Mouse (Mus musculus) limb, embryonic 12.5 days (tissue): ENCODE measurements around the gene Ap4b1. TPM values are rescaled to one million over a fixed set of nuclear protein-coding genes. Genes with fewer than 3 reads are reported as not detected.
"Not testable (repeated sequence)": the region's sequence is repeated elsewhere in the genome, so short reads cannot be mapped to it uniquely, and the experiment has no call there.

Source experiments
- ATAC-seq: fragments of 200-750 bp; cut with Nextera tagmentation; 2 replicates; pipeline ENCODE4 v1.8.0; 2017; ENCODE audit warnings: low read depth, moderate TSS enrichment; ENCODE audit not compliant: insufficient number of reproducible peaks, insufficient read depth, low FRiP score, low TSS enrichment
- H3K27ac ChIP-seq: fragments of 300-500 bp; sonication (generic); 2 replicates; pipeline ENCODE4 v1.5.1; 2016; ENCODE audit warnings: mild to moderate bottlenecking, moderate library complexity
- H3K27me3 ChIP-seq: fragments of 300-500 bp; sonication (generic); 2 replicates; pipeline ENCODE4 v1.6.1; 2016; ENCODE audit warnings: mild to moderate bottlenecking, moderate library complexity
- H3K36me3 ChIP-seq: fragments of 300-500 bp; sonication (generic); 2 replicates; pipeline ENCODE4 v1.6.1; 2016; ENCODE audit warnings: mild to moderate bottlenecking, moderate library complexity
- H3K4me1 ChIP-seq: fragments of 300-500 bp; sonication (generic); replicated peaks from 2 replicates; pipeline ENCODE4 v1.6.1; 2016
- H3K4me2 ChIP-seq: fragments of 300-500 bp; sonication (generic); 2 replicates; pipeline ENCODE4 v1.6.1; 2016; ENCODE audit warnings: mild to moderate bottlenecking, moderate library complexity
- H3K4me3 ChIP-seq: fragments of 300-500 bp; sonication (generic); replicated peaks from 2 replicates; pipeline ENCODE4 v1.5.1; 2016; ENCODE audit warnings: mild to moderate bottlenecking
- H3K9ac ChIP-seq: fragments of 300-500 bp; sonication (generic); replicated peaks from 2 replicates; pipeline ENCODE4 v1.6.1; 2016; ENCODE audit warnings: mild to moderate bottlenecking, moderate library complexity
- H3K9me3 ChIP-seq: fragments of 300-500 bp; sonication (generic); 2 replicates; pipeline ENCODE4 v1.6.1; 2016; ENCODE audit warnings: mild to moderate bottlenecking, moderate library complexity
- WGBS: fragments of 180-500 bp; shearing (Covaris S2); methylation state at CpG from one replicate; pipeline ENCODE4 v1.1.7; 2016; 5-methylcytosine and 5-hydroxymethylcytosine counted together
- polyA plus RNA-seq: library from polyadenylated mRNA; unstranded; fragments of >200 nt; fragmentation: Nextera tagmentation; extraction: Ambion mirVana; gene quantifications from 2 replicates; pipeline ENCODE4 v1.2.1, GENCODE M21; 2016

Ap4b1 gene
- polyA plus RNA-seq, 1 experiment from 2014 or later = 21.6 TPM

DNA sequence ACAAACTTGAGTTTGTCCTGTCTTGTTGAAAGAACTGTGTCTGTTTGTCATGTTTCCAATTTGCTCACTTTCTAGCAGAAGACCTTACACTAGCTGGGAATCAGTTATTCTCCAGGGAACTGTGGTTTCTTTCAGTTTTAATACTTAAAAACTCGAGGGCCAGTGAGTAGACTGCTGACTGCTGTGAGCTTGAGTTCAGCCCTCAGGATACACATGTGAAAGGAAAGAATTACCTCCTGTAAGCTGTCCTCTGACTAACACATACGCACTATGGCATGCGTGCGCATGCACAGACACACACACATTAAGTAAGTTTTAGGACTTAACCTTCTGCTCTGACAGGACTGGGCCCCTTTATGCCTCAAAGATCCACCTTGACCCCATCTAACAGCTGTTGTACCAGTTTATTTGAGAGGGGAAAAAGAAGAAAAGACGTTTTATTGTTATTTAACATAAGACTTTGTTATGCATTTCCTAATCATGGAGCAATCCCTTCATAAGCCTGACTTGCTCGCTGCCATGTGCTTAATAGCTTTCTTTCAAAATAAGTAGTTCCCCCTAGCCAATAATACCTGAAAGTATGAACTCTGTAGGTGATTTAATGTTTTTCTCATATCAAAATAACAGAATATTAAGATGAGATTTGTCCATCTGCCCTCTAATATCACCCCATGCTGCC, 26.1 kb downstream of the Ap4b1 start:
- no peak for ATAC-seq
- H3K9ac ChIP-seq = no peak overlapping the region
- 75% methylated on average over 6 of the region's 6 CpGs for WGBS

DNA sequence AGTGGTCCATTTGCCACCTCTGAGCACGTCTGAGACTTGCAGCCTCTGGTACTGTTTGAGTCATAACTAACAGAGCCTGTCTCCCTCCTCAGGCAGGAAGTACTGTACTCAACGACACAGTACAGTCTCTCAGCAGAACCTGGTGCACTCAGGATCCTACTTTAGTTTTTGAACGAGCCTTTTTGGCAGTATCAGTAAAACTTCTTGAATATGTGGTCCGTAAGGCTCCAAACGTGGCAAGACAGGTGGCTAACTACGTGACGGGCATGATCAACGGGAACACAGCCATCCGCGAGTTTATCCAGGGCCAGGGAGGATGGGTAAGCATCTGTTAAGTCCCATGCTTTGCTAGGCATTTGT, 26.6 kb downstream of the Ap4b1 start:
- Histone ChIP-seq H3K4me3 (no peak overlapping the region), H3K9me3 (no peaks in the 10 kb centered on the region), H3K27ac (no peak overlapping the region), H3K4me1 (no peaks in the 10 kb centered on the region), H3K27me3 (no peaks in the 10 kb centered on the region), H3K36me3 (no peaks in the 10 kb centered on the region), H3K9ac (no peak overlapping the region), H3K4me2 (no peak overlapping the region)
- WGBS = 76% methylated on average over 10 of the region's 10 CpGs
- no peak for ATAC-seq

More for the DNA sequence above, 26.1 kb downstream of the Ap4b1 start:
- Histone ChIP-seq H3K4me2 (no peak overlapping the region), H3K4me3 (no peak overlapping the region), H3K9me3 (no peaks in the 10 kb centered on the region), H3K4me1 (no peaks in the 10 kb centered on the region), H3K36me3 (no peaks in the 10 kb centered on the region), H3K27ac (no peak overlapping the region), H3K27me3 (no peaks in the 10 kb centered on the region)

DNA sequence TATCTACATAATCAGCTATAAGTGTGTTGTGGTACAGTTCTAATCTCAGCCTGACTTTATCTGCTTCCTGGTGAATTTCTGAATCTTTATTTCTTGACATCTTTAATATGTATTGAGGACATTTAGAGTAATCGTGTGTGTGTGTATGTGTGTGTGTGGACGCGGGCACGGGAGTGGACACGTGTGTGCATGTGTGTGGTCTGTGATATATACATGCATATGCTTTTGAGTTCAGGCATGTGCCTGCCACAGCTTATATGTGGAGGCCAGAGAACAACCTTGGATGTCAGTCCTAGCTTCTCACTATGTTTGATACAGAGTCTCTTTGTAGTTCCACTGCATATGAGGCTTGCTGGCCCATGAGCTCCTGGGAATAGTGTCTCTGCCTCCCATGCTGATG, 27.1 kb downstream of the Ap4b1 start:
- H3K27ac ChIP-seq = no peak overlapping the region
- no peak overlapping the region for H3K4me3 ChIP-seq
- WGBS = 99% methylated on average over 5 of the region's 5 CpGs
- no peaks in the 10 kb centered on the region for H3K9me3 ChIP-seq
- no peaks in the 10 kb centered on the region for H3K4me1 ChIP-seq
- no peak overlapping the region for H3K4me2 ChIP-seq
- no peaks in the 10 kb centered on the region for H3K36me3 ChIP-seq
- no peak overlapping the region for H3K9ac ChIP-seq
- no peaks in the 10 kb centered on the region for H3K27me3 ChIP-seq
- no peak for ATAC-seq

DNA sequence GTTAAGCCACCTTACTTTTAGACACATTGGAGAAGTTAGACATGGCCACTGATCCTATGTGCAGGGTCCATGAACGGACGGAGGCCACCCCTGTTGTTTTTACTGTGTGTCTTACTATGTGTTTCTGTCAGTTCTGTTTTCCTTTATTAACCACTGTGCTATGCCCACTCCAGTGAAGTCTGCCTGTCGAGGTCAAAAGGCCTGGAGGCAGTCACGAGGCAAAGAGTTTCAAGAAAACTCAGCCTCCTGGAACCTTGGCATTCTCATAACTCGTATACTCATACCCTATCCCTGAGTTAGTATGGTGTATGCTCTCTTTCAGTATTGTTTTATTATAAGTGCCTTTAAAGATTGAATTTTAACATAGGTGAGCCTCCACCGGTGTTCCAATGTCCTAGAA, 30.4 kb downstream of the Ap4b1 start:
- Histone ChIP-seq H3K9ac (no peak overlapping the region), H3K4me1 (no peaks in the 10 kb centered on the region), H3K9me3 (peaks cover 6% of the 10 kb centered on the region; the same call in 1 of the 2 replicates), H3K27me3 (no peaks in the 10 kb centered on the region), H3K27ac (no peak overlapping the region), H3K4me2 (no peak overlapping the region), H3K4me3 (no peak overlapping the region), H3K36me3 (no peaks in the 10 kb centered on the region)
- ATAC-seq = no peak
- WGBS = 90% methylated on average over 6 of the region's 6 CpGs

DNA sequence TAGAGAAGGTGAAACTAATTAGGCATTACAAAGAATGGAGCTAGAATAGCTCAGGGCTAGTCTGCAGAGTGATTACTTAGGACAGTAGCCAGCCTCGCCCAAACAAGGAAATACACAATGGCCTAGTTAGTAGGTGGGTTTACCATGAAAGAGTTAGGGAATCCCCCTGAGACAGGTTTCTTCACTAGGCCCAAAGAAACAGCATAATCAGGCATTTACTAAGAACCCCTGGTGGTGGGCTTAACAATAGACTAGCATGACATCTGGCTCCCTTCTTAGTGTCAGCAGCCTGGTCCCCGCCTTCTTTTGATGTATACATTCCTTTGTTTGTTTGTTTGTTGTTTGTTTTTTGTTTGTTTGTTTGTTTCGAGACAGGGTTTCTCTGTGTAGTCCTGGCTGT, 30.9 kb downstream of the Ap4b1 start:
- not testable (repeated sequence) for H3K9me3 ChIP-seq, H3K27me3 ChIP-seq, H3K4me3 ChIP-seq, ATAC-seq, H3K27ac ChIP-seq, H3K9ac ChIP-seq, H3K4me2 ChIP-seq, H3K36me3 ChIP-seq, H3K4me1 ChIP-seq
- 85% methylated on average over 3 of the region's 3 CpGs for WGBS

DNA sequence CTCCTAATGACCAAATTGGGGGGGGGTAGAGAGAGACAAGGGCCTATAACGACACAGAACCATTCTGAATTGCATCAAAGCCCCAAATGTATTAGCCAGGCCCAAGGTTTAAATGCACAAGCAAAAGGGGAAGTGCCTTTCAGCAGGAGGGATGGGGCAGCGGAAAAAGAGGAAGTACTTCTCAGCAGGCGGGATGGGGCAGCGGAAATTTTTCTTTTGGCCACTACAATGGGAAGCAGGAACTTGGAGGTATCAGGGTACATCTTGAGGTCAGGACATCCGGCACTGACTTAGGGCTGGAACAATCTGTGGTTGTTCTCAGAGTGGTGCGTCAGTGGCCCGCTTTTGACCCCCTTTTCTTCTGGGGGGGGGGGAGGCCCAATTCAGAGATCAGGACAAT, 31.6 kb downstream of the Ap4b1 start:
- H3K36me3 ChIP-seq, H3K4me3 ChIP-seq, H3K9me3 ChIP-seq, H3K27ac ChIP-seq, H3K4me2 ChIP-seq, H3K4me1 ChIP-seq, H3K9ac ChIP-seq, H3K27me3 ChIP-seq, ATAC-seq: not testable (repeated sequence)
- 93% methylated on average over 7 of the region's 7 CpGs for WGBS

DNA sequence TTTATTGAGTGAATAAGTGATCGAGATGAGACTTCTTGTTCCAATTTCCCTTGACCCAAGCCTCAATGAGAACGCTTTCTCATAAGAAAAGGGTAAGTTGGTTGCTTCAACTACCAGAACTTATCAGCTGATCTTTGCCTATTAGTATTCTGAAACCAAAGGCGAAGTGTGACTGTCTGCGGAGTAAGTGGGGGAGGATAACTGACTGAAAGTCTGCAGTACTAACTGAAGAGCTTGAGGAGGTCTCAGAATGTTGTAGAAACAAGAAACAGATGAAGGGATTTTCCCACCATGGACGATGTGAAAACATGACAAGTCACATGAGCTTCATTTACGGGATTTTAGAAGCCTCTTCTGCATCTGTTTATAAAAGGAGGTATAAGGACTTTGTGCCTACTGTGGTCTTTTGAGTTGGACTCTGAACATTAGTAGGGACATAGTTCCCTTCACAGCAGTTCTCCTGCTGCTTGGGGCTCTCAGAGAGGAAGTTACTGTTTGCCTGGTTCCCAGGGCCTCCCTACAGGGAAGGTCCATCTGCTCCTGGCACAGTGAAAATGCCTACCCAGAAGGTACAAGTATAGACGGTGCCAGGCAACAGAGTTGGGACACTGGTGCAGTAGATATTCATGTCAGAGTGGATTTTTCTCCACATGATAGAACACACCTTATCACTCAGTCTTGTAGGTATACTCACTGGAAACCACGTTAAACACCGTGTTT, 41.5 kb downstream of the Ap4b1 start:
- WGBS = 78% methylated on average over 9 of the region's 9 CpGs

DNA sequence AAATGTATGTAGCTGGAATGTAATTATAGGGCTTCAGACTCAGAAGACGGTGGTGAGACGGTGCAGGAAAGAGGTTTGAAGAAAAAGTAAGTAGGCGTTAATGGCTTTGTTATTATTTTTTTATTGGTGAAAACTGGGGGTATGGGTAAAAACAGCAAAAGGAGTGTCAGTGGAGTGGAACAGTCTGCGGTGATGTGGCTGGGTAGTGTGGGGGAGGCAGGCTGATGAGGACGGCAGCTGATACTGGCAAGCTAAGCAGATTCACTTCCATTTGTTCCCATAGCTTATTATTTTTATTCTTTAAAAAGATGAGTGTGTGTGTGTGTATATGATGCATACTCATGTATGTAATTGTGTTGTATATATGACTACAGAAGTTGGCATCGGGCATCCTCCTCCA, 42.2 kb downstream of the Ap4b1 start:
- Histone ChIP-seq H3K9ac (no peak overlapping the region), H3K27ac (no peak overlapping the region), H3K9me3 (no peaks in the 10 kb centered on the region), H3K4me2 (no peak overlapping the region), H3K27me3 (no peaks in the 10 kb centered on the region), H3K4me3 (no peak overlapping the region), H3K4me1 (no peaks in the 10 kb centered on the region), H3K36me3 (no peaks in the 10 kb centered on the region)
- no peak for ATAC-seq
- 77% methylated on average over 6 of the region's 6 CpGs for WGBS

More for the DNA sequence above, 41.5 kb downstream of the Ap4b1 start:
- Histone ChIP-seq H3K9ac (no peak overlapping the region), H3K9me3 (no peaks in the 10 kb centered on the region), H3K4me3 (no peak overlapping the region), H3K4me2 (no peak overlapping the region), H3K36me3 (no peaks in the 10 kb centered on the region), H3K27ac (no peak overlapping the region), H3K4me1 (no peaks in the 10 kb centered on the region), H3K27me3 (no peaks in the 10 kb centered on the region)
- no peak for ATAC-seq

DNA sequence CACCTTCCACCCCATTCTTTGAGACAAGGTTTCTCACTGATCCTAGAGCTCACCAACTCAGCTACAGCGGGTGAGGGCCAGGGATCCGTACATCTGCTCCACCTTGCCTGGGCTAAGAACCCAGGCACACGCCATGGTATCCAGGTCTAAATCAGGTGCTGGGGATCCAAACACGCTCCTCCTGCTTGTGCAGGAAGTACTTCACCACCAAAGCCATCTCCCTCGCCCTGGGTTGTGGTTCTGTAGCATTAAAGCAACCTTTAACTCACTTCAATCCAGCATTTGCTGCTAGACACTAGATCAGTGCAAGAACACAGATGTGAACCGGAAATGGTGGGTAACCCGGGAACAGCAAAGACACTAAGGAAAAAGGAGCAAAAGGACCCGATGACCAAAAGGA, 42.6 kb downstream of the Ap4b1 start:
- 83% methylated on average over 8 of the region's 8 CpGs for WGBS

DNA sequence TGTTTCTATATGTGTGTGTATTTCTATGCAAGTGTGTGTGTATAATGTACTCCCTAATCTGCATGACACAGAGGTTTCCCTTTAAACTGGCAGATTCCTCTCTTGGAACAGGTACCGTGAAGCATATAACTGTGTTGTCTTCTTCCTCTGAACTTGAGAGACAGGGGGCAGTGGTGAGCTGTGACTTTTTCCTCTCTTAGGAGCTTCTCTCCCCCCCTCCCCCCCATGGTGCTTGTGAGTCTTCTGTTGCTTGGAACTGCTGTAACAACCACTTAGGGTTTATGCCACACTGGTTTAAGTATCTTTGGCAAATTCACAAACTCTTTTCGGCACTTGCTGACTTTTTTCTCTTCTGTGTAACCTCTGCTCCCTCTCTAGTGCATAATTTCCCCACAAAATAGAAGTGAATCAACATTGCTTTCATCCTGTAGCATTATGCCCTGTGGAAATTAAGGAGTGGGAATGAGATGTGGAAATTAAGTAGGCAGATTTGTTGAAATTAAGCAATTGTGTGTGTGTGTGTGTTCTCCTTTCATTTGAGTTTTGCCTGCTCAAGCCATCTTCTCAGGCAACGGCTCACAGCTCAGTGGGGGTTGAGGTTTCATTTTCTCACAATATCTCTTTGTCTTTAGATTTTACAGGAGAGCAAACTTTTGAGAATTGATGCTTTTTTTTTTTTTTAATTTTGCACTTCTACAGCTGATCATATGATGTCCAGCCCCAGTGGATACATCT, 43.4 kb downstream of the Ap4b1 start:
- Histone ChIP-seq H3K9ac (no peak overlapping the region), H3K4me1 (no peaks in the 10 kb centered on the region), H3K27ac (no peak overlapping the region), H3K9me3 (no peaks in the 10 kb centered on the region), H3K36me3 (no peaks in the 10 kb centered on the region), H3K4me3 (no peak overlapping the region), H3K4me2 (no peak overlapping the region), H3K27me3 (no peaks in the 10 kb centered on the region)
- no peak for ATAC-seq
- WGBS = 76% methylated on average over 3 of the region's 3 CpGs

More for the DNA sequence above, 42.6 kb downstream of the Ap4b1 start:
- H3K36me3 ChIP-seq = no peaks in the 10 kb centered on the region
- no peaks in the 10 kb centered on the region for H3K4me1 ChIP-seq
- no peak overlapping the region for H3K9ac ChIP-seq
- no peaks in the 10 kb centered on the region for H3K9me3 ChIP-seq
- H3K27me3 ChIP-seq = no peaks in the 10 kb centered on the region
- no peak for ATAC-seq
- no peak overlapping the region for H3K4me3 ChIP-seq
- H3K27ac ChIP-seq = no peak overlapping the region
- H3K4me2 ChIP-seq = no peak overlapping the region

DNA sequence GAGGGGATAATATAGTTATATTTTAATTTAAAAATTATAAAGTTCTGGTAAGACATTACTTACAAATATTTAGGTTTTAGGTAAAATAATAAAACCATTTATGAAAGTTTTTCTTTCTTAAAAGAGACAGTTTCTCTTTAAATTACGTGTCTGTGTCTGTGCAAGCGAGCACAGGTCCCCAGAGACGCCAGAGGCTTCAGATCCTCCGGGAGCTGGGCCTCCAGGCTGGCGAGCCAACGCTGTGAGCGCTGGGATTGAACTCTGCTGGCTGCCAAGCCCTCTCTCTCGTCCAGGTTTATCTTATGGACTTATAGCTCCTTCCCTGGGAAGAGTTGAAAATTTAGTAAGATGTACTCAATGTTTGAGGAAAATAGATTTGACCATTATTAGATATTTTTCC, 44.5 kb downstream of the Ap4b1 start:
- no peaks in the 10 kb centered on the region for H3K4me1 ChIP-seq
- no peak overlapping the region for H3K4me3 ChIP-seq
- no peak for ATAC-seq
- 63% methylated on average over 8 of the region's 8 CpGs for WGBS
- H3K4me2 ChIP-seq = no peak overlapping the region
- H3K27me3 ChIP-seq = no peaks in the 10 kb centered on the region
- H3K27ac ChIP-seq = no peak overlapping the region
- H3K9ac ChIP-seq = no peak overlapping the region
- no peaks in the 10 kb centered on the region for H3K9me3 ChIP-seq
- no peaks in the 10 kb centered on the region for H3K36me3 ChIP-seq
